ENCODE assay signal across 8 mouse cellular contexts in the genomic region with DNA sequence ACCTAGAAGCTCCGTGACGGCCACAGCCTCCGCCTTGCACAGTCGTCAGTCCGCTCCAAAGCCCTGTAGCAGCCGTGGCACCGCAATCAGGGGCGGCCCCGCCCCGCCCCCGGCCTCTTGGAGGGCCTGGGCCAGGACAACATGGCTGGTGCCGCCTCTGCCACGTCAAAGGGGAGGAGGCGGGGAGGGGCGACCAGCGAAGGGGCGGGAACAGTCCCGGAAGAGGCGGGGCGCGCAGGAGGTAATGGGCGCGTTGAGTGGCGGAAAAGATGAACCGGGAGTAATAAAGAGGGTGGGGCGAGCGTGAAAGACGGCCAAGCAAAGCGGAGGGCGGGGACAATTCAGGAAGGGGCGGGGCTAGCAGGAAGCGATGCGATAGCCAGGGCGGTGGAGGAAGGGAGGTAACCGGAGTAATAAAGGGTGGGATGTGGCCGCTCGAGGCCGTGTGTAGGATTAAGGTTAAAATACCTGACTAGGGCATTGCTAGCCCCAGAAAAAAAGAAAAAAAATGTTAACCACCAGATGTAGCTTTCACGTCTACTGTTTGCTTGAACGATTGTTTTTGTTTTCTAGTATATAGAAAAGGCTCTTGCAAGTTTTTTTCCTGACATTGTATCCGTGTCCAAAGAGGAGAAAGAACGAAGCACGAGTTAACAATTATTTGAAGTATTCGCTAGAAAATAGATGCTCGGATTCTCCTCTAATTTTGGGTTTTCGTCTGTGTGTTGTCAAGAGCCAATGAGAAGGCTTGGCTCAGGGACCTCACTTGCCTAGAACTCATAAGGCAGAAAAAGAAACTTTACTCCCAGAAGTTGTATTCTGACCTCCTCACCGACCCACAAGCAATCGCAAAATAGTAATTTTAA. TPM values are rescaled to one million over a fixed set of nuclear protein-coding genes. Genes with fewer than 3 reads are reported as not detected.
DNase-seq lines count a peak whose midpoint lies in the region; ATAC-seq and TF ChIP-seq lines count a peak whose summit lies in the region.

A gene (minus strand): TSS at position 174 of the 866 bp plus-strand sequence.

- H3K4me3 ChIP-seq in bone marrow, adult 2 months (replicated peaks; ENCODE audit: control insufficient read depth, low read depth, low read length): peak within 1 kb of the TSS; percentile 82
- peak within 1 kb of the TSS; percentile 86 for H3K4me3 ChIP-seq in embryonic facial prominence, embryonic 15.5 days (replicated peaks)
- peak within 1 kb of the TSS; percentile 86 for H3K4me3 ChIP-seq in kidney, embryonic 14.5 days (ENCODE audit: low read length)
- H3K4me3 ChIP-seq in limb, embryonic 15.5 days: peak within 1 kb of the TSS; percentile 89

- peak; percentile 98 for ATAC-seq in embryonic facial prominence, embryonic 15.5 days (ENCODE audit: insufficient number of reproducible peaks, low FRiP score, low TSS enrichment, low read depth)
- peak; percentile 96 for ATAC-seq in kidney, embryonic 14.5 days (ENCODE audit: low FRiP score, low TSS enrichment)
- peak; percentile 97 for ATAC-seq in limb, embryonic 15.5 days (ENCODE audit: insufficient number of reproducible peaks, low FRiP score, low TSS enrichment, low read depth)

- H3K4me2 ChIP-seq in embryonic facial prominence, embryonic 15.5 days (replicated peaks): peak within 1 kb of the TSS; percentile 71
- H3K4me2 ChIP-seq in kidney, embryonic 14.5 days (replicated peaks; ENCODE audit: low read depth, low read length): peak within 1 kb of the TSS; percentile 78
- H3K4me2 ChIP-seq in limb, embryonic 15.5 days: peak within 1 kb of the TSS; percentile 59

- H3K36me3 ChIP-seq in embryonic facial prominence, embryonic 15.5 days: peaks cover 2% of the 10 kb centered on the region
- peaks cover 1% of the 10 kb centered on the region for H3K36me3 ChIP-seq in kidney, embryonic 14.5 days (ENCODE audit: control insufficient read depth, insufficient read depth, low read length)
- peaks cover 5% of the 10 kb centered on the region; the same call in 1 of the 2 replicates for H3K36me3 ChIP-seq in limb, embryonic 15.5 days

- no peaks in the 10 kb centered on the region for H3K4me1 ChIP-seq in bone marrow, adult 2 months (ENCODE audit: control insufficient read depth, insufficient read depth, low read length)
- peaks cover 26% of the 10 kb centered on the region for H3K4me1 ChIP-seq in embryonic facial prominence, embryonic 15.5 days
- H3K4me1 ChIP-seq in kidney, embryonic 14.5 days (ENCODE audit: control insufficient read depth, insufficient read depth, low read length): peaks cover 31% of the 10 kb centered on the region; the same call in 1 of the 2 replicates
- peaks cover 24% of the 10 kb centered on the region for H3K4me1 ChIP-seq in limb, embryonic 15.5 days

- 0 out of 2 replicates have a peak, but pooled peaks have one; percentile 9 for TF ChIP-seq CTCF in bone marrow, adult 2 months (IDR thresholded peaks at IDR 0.05; ENCODE audit: control insufficient read depth, insufficient read depth, low read length)

- WGBS in bone marrow, adult 2 months: under 1% methylated on average over 48 of the region's 48 CpGs
- under 1% methylated on average over 48 of the region's 48 CpGs for WGBS in embryonic facial prominence, embryonic 15.5 days
- under 1% methylated on average over 46 of the region's 48 CpGs for WGBS in kidney, embryonic 14.5 days
- under 1% methylated on average over 47 of the region's 48 CpGs for WGBS in limb, embryonic 15.5 days

- H3K9me3 ChIP-seq in embryonic facial prominence, embryonic 15.5 days (replicated peaks): no peaks in the 10 kb centered on the region
- H3K9me3 ChIP-seq in kidney, embryonic 14.5 days (ENCODE audit: control insufficient read depth, low read length): no peaks in the 10 kb centered on the region
- H3K9me3 ChIP-seq in limb, embryonic 15.5 days: no peaks in the 10 kb centered on the region

- TF ChIP-seq POLR2A in bone marrow, adult 2 months (IDR thresholded peaks at IDR 0.05; ENCODE audit: borderline replicate concordance, control insufficient read depth, low read depth, low read length): peak; percentile 80

- peak within 1 kb of the TSS; percentile 80 for H3K9ac ChIP-seq in embryonic facial prominence, embryonic 15.5 days
- peak within 1 kb of the TSS; percentile 83 for H3K9ac ChIP-seq in kidney, embryonic 14.5 days (ENCODE audit: low read depth, low read length)
- peak within 1 kb of the TSS; percentile 89 for H3K9ac ChIP-seq in limb, embryonic 15.5 days

- no peaks in the 10 kb centered on the region for H3K27me3 ChIP-seq in embryonic facial prominence, embryonic 15.5 days
- H3K27me3 ChIP-seq in kidney, embryonic 14.5 days (ENCODE audit: control insufficient read depth, insufficient read depth, low read length): no peaks in the 10 kb centered on the region
- no peaks in the 10 kb centered on the region for H3K27me3 ChIP-seq in limb, embryonic 15.5 days

- H3K27ac ChIP-seq in bone marrow, adult 2 months (ENCODE audit: control insufficient read depth, insufficient read depth, low read depth, low read length, poor library complexity): peak within 1 kb of the TSS; percentile 97
- H3K27ac ChIP-seq in embryonic facial prominence, embryonic 15.5 days (replicated peaks): peak within 1 kb of the TSS; percentile 95
- H3K27ac ChIP-seq in kidney, embryonic 14.5 days (ENCODE audit: low read depth, low read length): peak within 1 kb of the TSS; percentile 83
- peak within 1 kb of the TSS; percentile 98 for H3K27ac ChIP-seq in limb, embryonic 15.5 days

- DNase-seq in 416B (ENCODE audit: low read depth): peak; percentile 99
- DNase-seq in heart, adult 9 months (ENCODE audit: low spot score in 2 of 2): peak; percentile 99
- DNase-seq in monocyte, adult 2 months (ENCODE audit: low read depth in 1 of 2, low spot score in 2 of 2): peak; percentile 98 to 99
- DNase-seq in spleen, postnatal 36 days (ENCODE audit: low spot score in 2 of 2): peak; percentile 99

RNA-seq across cellular contexts. Expression of the gene that starts here (rescaled TPM):
- 9.2 and 14.7 TPM in 2 replicates for polyA plus RNA-seq in bone marrow, adult 2 months (2011; ENCODE audit: insufficient read depth, insufficient read length, low replicate concordance, missing spikeins)
- 85.1 and 87.9 TPM in 2 replicates for polyA plus RNA-seq in embryonic facial prominence, embryonic 15.5 days (2015; fragmentation: Nextera tagmentation; extraction: Ambion mirVana)
- 46.5 and 82.8 TPM in 2 replicates for polyA plus RNA-seq in kidney, embryonic 14.5 days (2014; fragmentation: Nextera tagmentation; extraction: Ambion mirVana)
- 105 and 107 TPM in 2 replicates for polyA plus RNA-seq in limb, embryonic 15.5 days (2015; fragmentation: Nextera tagmentation; extraction: Ambion mirVana)

Comparison
In these comparisons a context has a peak if more than half of its experiments do, and no peak if none do; other contexts are left out.
1. Peak in every context shown above with its lines: DNase-seq, ATAC-seq, H3K4me3 ChIP-seq and H3K27ac ChIP-seq.